Mouse (Mus musculus): Measurements from ENCODE around the gene 9130019O22Rik. TPM values are rescaled to one million over a fixed set of nuclear protein-coding genes. Genes with fewer than 3 reads are reported as not detected.
"Not testable (repeated sequence)": the region's sequence is repeated elsewhere in the genome, so short reads cannot be mapped to it uniquely, and the experiment has no call there.

The 9130019O22Rik gene
- polyA plus RNA-seq, 1 experiment from 2014 or later, result 5.5 TPM

GRCm38 (mm10) chr7:127345512-127346325 is 41.2 kb downstream of the 9130019O22Rik start, which contains the start of gene Zfp768:
Gene Zfp768, minus strand, starts transcription at chr7:127345589.
- 1% methylated on average over 72 of the region's 76 CpGs for WGBS
- Histone ChIP-seq H3K9ac (replicated peaks) (peak within 1 kb of the TSS; percentile 72), H3K4me2 (replicated peaks) (peak within 1 kb of the TSS; percentile 83), H3K36me3 (no peaks in the 10 kb centered on the region; the same call in 1 of the 2 replicates), H3K4me1 (peaks cover 19% of the 10 kb centered on the region), H3K27ac (replicated peaks) (peak within 1 kb of the TSS; percentile 90), H3K9me3 (no peaks in the 10 kb centered on the region), H3K27me3 (no peaks in the 10 kb centered on the region), H3K4me3 (peak within 1 kb of the TSS; percentile 94)
- peak; percentile 91 for ATAC-seq (replicated peaks)

- no peaks in the 10 kb centered on the region; the same call in 1 of the 2 replicates for H3K36me3 ChIP-seq
- H3K9ac ChIP-seq (replicated peaks), result peak overlapping the region; percentile 72
- peak overlapping the region; percentile 83 for H3K4me2 ChIP-seq (replicated peaks)
- peak; percentile 32 for ATAC-seq (replicated peaks)
- under 1% methylated on average over 42 of the region's 42 CpGs for WGBS
- H3K27me3 ChIP-seq, result no peaks in the 10 kb centered on the region
- H3K27ac ChIP-seq (replicated peaks), result peak overlapping the region; percentile 90
- no peaks in the 10 kb centered on the region for H3K9me3 ChIP-seq
- H3K4me3 ChIP-seq, result peak overlapping the region; percentile 94
- H3K4me1 ChIP-seq, result peaks cover 19% of the 10 kb centered on the region
These were observed 41.9 kb downstream of the 9130019O22Rik start for GRCm38 (mm10) chr7:127345092-127345491.

- Histone ChIP-seq H3K4me2 (replicated peaks) (peak overlapping the region; percentile 83), H3K9me3 (no peaks in the 10 kb centered on the region), H3K9ac (replicated peaks) (peak overlapping the region; percentile 72), H3K4me1 (peaks cover 19% of the 10 kb centered on the region), H3K36me3 (no peaks in the 10 kb centered on the region; the same call in 1 of the 2 replicates), H3K4me3 (peak overlapping the region; percentile 94), H3K27ac (replicated peaks) (no peak overlapping the region), H3K27me3 (no peaks in the 10 kb centered on the region)
- 91% methylated on average over 8 of the region's 8 CpGs for WGBS
- ATAC-seq (replicated peaks), result no peak
These were observed 42.6 kb downstream of the 9130019O22Rik start for GRCm38 (mm10) chr7:127344371-127344770.

- Histone ChIP-seq H3K9me3 (no peaks in the 10 kb centered on the region), H3K27ac (replicated peaks) (no peak overlapping the region), H3K36me3 (no peaks in the 10 kb centered on the region; the same call in 1 of the 2 replicates), H3K27me3 (no peaks in the 10 kb centered on the region), H3K4me1 (peaks cover 19% of the 10 kb centered on the region), H3K4me2 (replicated peaks) (no peak overlapping the region), H3K9ac (replicated peaks) (no peak overlapping the region), H3K4me3 (no peak overlapping the region)
- ATAC-seq (replicated peaks), result no peak
- 94% methylated on average over 38 of the region's 38 CpGs for WGBS
These were observed 43.5 kb downstream of the 9130019O22Rik start for GRCm38 (mm10) chr7:127343351-127344019.

GRCm38 (mm10) chr7:127342888-127343287 is 44.1 kb downstream of the 9130019O22Rik start:
- Histone ChIP-seq H3K4me1 (peaks cover 19% of the 10 kb centered on the region), H3K27me3 (no peaks in the 10 kb centered on the region), H3K9ac (replicated peaks) (no peak overlapping the region), H3K4me2 (replicated peaks) (no peak overlapping the region), H3K27ac (replicated peaks) (no peak overlapping the region), H3K9me3 (no peaks in the 10 kb centered on the region), H3K36me3 (no peaks in the 10 kb centered on the region; the same call in 1 of the 2 replicates), H3K4me3 (no peak overlapping the region)
- 90% methylated on average over 7 of the region's 7 CpGs for WGBS
- ATAC-seq (replicated peaks), result no peak

GRCm38 (mm10) chr7:127342332-127342731 is 44.6 kb downstream of the 9130019O22Rik start:
- H3K4me2 ChIP-seq (replicated peaks), result no peak overlapping the region
- no peak overlapping the region for H3K27ac ChIP-seq (replicated peaks)
- peaks cover 19% of the 10 kb centered on the region for H3K4me1 ChIP-seq
- no peaks in the 10 kb centered on the region for H3K9me3 ChIP-seq
- WGBS, result 74% methylated on average over 4 of the region's 4 CpGs
- no peaks in the 10 kb centered on the region for H3K27me3 ChIP-seq
- no peak for ATAC-seq (replicated peaks)
- no peak overlapping the region for H3K9ac ChIP-seq (replicated peaks)
- no peaks in the 10 kb centered on the region; the same call in 1 of the 2 replicates for H3K36me3 ChIP-seq
- H3K4me3 ChIP-seq, result no peak overlapping the region

- H3K4me1 ChIP-seq, result peaks cover 16% of the 10 kb centered on the region
- H3K27me3 ChIP-seq; ATAC-seq (replicated peaks); H3K36me3 ChIP-seq; H3K9ac ChIP-seq (replicated peaks); H3K27ac ChIP-seq (replicated peaks); H3K4me3 ChIP-seq; H3K9me3 ChIP-seq; H3K4me2 ChIP-seq (replicated peaks): not testable (repeated sequence)
- WGBS, result 95% methylated on average over 6 of the region's 6 CpGs
These were observed 45.1 kb downstream of the 9130019O22Rik start for GRCm38 (mm10) chr7:127341861-127342260.

GRCm38 (mm10) chr7:127341356-127341755 is 45.6 kb downstream of the 9130019O22Rik start:
- H3K27me3 ChIP-seq, result no peaks in the 10 kb centered on the region
- no peak overlapping the region for H3K4me3 ChIP-seq
- WGBS, result 97% methylated on average over 8 of the region's 8 CpGs
- H3K9me3 ChIP-seq, result no peaks in the 10 kb centered on the region
- peaks cover 11% of the 10 kb centered on the region for H3K4me1 ChIP-seq
- ATAC-seq (replicated peaks), result no peak
- no peak overlapping the region for H3K4me2 ChIP-seq (replicated peaks)
- no peak overlapping the region for H3K9ac ChIP-seq (replicated peaks)
- no peaks in the 10 kb centered on the region; the same call in 1 of the 2 replicates for H3K36me3 ChIP-seq
- H3K27ac ChIP-seq (replicated peaks), result no peak overlapping the region

GRCm38 (mm10) chr7:127337636-127338035 is 49.3 kb downstream of the 9130019O22Rik start:
- no peaks in the 10 kb centered on the region for H3K4me1 ChIP-seq
- H3K4me2 ChIP-seq (replicated peaks), result no peak overlapping the region
- H3K9me3 ChIP-seq, result no peaks in the 10 kb centered on the region
- no peak for ATAC-seq (replicated peaks)
- H3K4me3 ChIP-seq, result no peak overlapping the region
- WGBS, result 77% methylated on average over 4 of the region's 4 CpGs
- H3K9ac ChIP-seq (replicated peaks), result no peak overlapping the region
- H3K36me3 ChIP-seq, result no peaks in the 10 kb centered on the region
- no peaks in the 10 kb centered on the region for H3K27me3 ChIP-seq
- no peak overlapping the region for H3K27ac ChIP-seq (replicated peaks)

- 91% methylated on average over 4 of the region's 4 CpGs for WGBS
- Histone ChIP-seq H3K9ac (replicated peaks) (no peak overlapping the region), H3K4me1 (no peaks in the 10 kb centered on the region), H3K27me3 (no peaks in the 10 kb centered on the region), H3K27ac (replicated peaks) (no peak overlapping the region), H3K9me3 (no peaks in the 10 kb centered on the region), H3K4me3 (no peak overlapping the region), H3K36me3 (no peaks in the 10 kb centered on the region), H3K4me2 (replicated peaks) (no peak overlapping the region)
- ATAC-seq (replicated peaks), result no peak
These were observed 51.4 kb downstream of the 9130019O22Rik start for GRCm38 (mm10) chr7:127335604-127336003.

GRCm38 (mm10) chr7:127333240-127333639 is 53.7 kb downstream of the 9130019O22Rik start:
- Histone ChIP-seq H3K9ac (replicated peaks) (no peak overlapping the region), H3K4me2 (replicated peaks) (no peak overlapping the region), H3K27ac (replicated peaks) (no peak overlapping the region), H3K4me3 (no peak overlapping the region), H3K4me1 (no peaks in the 10 kb centered on the region), H3K9me3 (no peaks in the 10 kb centered on the region), H3K36me3 (no peaks in the 10 kb centered on the region), H3K27me3 (no peaks in the 10 kb centered on the region)
- WGBS, result 82% methylated on average over 6 of the region's 6 CpGs
- ATAC-seq (replicated peaks), result no peak
